Mouse (Mus musculus) MEL-GATA-1-ER (cell line): ENCODE measurements around the gene Ccdc122.
"Not testable (repeated sequence)": the region's sequence is repeated elsewhere in the genome, so short reads cannot be mapped to it uniquely, and the experiment has no call there.

Experiments
- DNase-seq: peaks from one replicate; pipeline ENCODE4 v3.0.0-alpha.2; 2012; ENCODE audit warnings: low read depth; ENCODE audit errors: extremely low read depth

The Ccdc122 gene

GRCm38 (mm10) chr14:77110622-77111021 lies 74.0 kb downstream of the Ccdc122 start:
- DNase-seq, result not testable (repeated sequence)

GRCm38 (mm10) chr14:77130612-77131011 lies 94.0 kb downstream of the Ccdc122 start:
- no peak for DNase-seq

GRCm38 (mm10) chr14:77136936-77137335 lies 100.4 kb downstream of the Ccdc122 start:
- no peak for DNase-seq

GRCm38 (mm10) chr14:77141324-77142282 lies 105.0 kb downstream of the Ccdc122 start:
- DNase-seq, result peak; percentile 55

- DNase-seq, result no peak
These were observed 108.5 kb downstream of the Ccdc122 start for GRCm38 (mm10) chr14:77145103-77145502.

- DNase-seq, result no peak
These were observed 111.1 kb downstream of the Ccdc122 start for GRCm38 (mm10) chr14:77147635-77148034.

- DNase-seq, result no peak
These were observed 114.0 kb downstream of the Ccdc122 start for GRCm38 (mm10) chr14:77150556-77150955.

- no peak for DNase-seq
These were observed 114.9 kb downstream of the Ccdc122 start for GRCm38 (mm10) chr14:77151431-77151830.

- DNase-seq, result no peak
These were observed 119.8 kb downstream of the Ccdc122 start, which contains the start of gene Enox1 for GRCm38 (mm10) chr14:77156222-77156910. Gene Enox1 (plus strand): TSS chr14:77156763.

- no peak for DNase-seq
These were observed 120.4 kb downstream of the Ccdc122 start for GRCm38 (mm10) chr14:77156911-77157504.

- DNase-seq, result no peak
These were observed 120.9 kb downstream of the Ccdc122 start for GRCm38 (mm10) chr14:77157505-77157911.

GRCm38 (mm10) chr14:77159397-77159796 lies 122.8 kb downstream of the Ccdc122 start:
- no peak for DNase-seq
